Mouse (Mus musculus) bone marrow macrophage, adult 2 months (primary cell): ENCODE measurements around the gene Abcc6.

ENCODE experiments used
- CTCF ChIP-seq: IDR thresholded peaks from 2 replicates; pipeline ENCODE4 v1.5.1; 2012; ENCODE audit warnings: low read depth, mild to moderate bottlenecking, low read length, moderate library complexity
- POLR2A ChIP-seq: IDR thresholded peaks from 2 replicates; pipeline ENCODE4 v1.6.1; 2012; ENCODE audit warnings: mild to moderate bottlenecking, low read depth, low read length, borderline replicate concordance

- TF ChIP-seq POLR2A, result no peak
- no peak for TF ChIP-seq CTCF
Measured at GRCm38 (mm10) chr7:46060688-46061087, 30.6 kb upstream of the Abcc6 start.
